Mouse (Mus musculus) spleen, postnatal 36 days (tissue): ENCODE results near the gene Olfr1340.

ENCODE experiments used
- DNase-seq, 2 experiments: peaks; one replicate each; pipeline ENCODE4 v3.0.0; 2022; ENCODE audit warnings: low spot score in 2 of 2, mixed read lengths in 1 of 2

Gene Olfr1340

GRCm38 (mm10) chr4:118719838-118720237, at the start of gene Olfr1340:
Gene Olfr1340, plus strand, starts transcription at chr4:118720138.
- DNase-seq = no peak

- DNase-seq = no peak
These were observed 32.9 kb upstream of the Olfr1340 start for GRCm38 (mm10) chr4:118687086-118687485.

GRCm38 (mm10) chr4:118692412-118692973, 27.4 kb upstream of the Olfr1340 start, which contains the start of gene Olfr1342:
Gene Olfr1342, minus strand, starts transcription at chr4:118692756.
- DNase-seq = no peak

GRCm38 (mm10) chr4:118693812-118694211, 26.1 kb upstream of the Olfr1340 start:
- DNase-seq = no peak

- no peak for DNase-seq
These were observed 16.7 kb upstream of the Olfr1340 start, which contains the start of gene Olfr1341 for GRCm38 (mm10) chr4:118703223-118703622. Gene Olfr1341, plus strand, starts transcription at chr4:118703523.

GRCm38 (mm10) chr4:118708086-118708485, 11.9 kb upstream of the Olfr1340 start:
- no peak for DNase-seq

- no peak for DNase-seq
These were observed 8.3 kb upstream of the Olfr1340 start for GRCm38 (mm10) chr4:118711656-118712055.

GRCm38 (mm10) chr4:118721742-118722483, 2.0 kb downstream of the Olfr1340 start:
- DNase-seq = no peak

- no peak for DNase-seq
These were observed 11.9 kb downstream of the Olfr1340 start, which contains the start of gene Olfr1339 for GRCm38 (mm10) chr4:118731875-118732274. Gene Olfr1339, plus strand, starts transcription at chr4:118732175.

- no peak for DNase-seq
These were observed 19.6 kb downstream of the Olfr1340 start for GRCm38 (mm10) chr4:118739574-118739973.

GRCm38 (mm10) chr4:118740988-118741698, 21.2 kb downstream of the Olfr1340 start:
- DNase-seq = no peak

GRCm38 (mm10) chr4:118741881-118742280, 21.9 kb downstream of the Olfr1340 start:
- DNase-seq = no peak

GRCm38 (mm10) chr4:118758637-118759036, 38.7 kb downstream of the Olfr1340 start, which contains the start of gene Olfr1338:
Gene Olfr1338, minus strand, starts transcription at chr4:118758737.
- DNase-seq = no peak
